Mouse (Mus musculus): ENCODE results near the gene March6.

March6 gene

DNA sequence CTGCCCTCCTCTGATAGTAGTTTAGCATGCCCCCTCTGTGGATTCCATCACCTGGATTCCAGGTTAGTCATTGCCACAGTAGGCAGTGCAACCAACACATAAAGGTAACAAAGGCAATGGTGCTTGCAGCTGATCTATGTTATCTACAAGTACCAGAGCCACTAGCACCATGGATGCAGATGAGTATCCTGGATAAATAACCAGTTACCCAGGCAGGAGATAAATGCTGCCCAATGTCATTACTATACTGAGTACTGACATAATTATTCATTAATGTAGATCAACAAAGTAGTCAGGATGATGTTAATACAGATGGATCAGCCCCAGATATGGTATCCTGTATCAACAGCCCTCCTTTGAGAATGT, 19.5 kb downstream of the March6 start:
- no peak for DNase-seq

DNA sequence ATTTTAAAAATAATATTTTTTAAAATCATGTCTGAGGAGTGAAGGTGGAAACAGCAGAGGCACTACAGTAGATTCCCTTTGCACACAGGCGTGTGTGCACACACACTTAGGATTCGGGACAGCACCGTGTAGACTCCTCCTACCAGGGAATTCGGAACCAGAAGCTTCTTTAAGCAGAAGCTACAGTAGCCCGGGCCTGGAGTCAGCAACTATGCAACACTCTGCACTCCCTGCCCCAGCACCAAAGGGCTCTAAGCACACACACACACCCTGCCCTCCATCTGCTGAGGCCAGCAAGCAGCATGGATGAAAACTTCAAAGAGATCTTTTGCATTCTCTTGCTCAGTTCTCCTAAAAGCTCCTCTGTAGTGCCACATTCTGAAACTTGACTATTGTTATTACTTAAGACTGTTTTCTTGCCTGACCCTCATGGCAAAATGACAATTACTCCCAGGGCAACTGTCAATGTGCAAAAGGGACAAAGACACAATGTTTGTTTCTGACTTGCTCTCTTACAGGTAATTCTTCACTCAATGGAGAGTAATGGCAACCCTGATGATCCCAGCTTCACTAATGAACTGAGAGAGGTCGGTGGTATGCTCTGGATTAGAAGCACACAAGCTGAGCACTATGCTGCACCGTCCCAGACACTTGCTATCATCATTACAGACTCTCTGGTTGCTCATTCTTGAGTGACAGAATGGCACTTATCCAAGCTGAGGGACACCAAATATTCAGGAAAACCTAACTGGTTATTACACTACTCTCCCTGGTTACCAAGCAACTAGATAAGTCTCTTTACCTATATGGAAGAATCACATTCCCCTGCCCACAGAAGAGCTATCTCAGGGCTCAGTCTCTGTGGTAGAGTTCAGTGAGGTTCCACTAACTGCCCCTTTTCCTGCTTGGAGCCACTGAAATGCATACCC, 20.1 kb downstream of the March6 start:
- DNase-seq, result no peak

DNA sequence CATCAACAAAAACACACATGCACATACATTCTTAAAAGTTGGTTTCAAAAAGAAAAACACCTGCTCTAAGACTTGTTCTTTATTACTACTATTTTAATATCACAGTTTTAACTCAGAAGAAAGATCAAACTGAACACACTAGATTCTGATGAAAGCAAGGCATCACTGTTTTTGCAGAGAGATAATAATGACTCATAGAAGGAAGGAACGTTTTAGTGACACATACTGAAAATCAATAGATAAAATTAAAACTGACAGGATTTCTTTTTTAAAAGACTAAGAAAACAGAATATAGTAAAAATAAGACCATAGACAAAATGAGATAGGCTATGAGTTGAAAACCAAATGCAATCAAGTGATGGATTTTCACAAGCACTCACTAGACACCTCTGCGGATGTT, 25.8 kb downstream of the March6 start:
- DNase-seq, result no peak

- no peak for DNase-seq
These were observed 27.4 kb downstream of the March6 start for GRCm38 (mm10) chr15:31503447-31503846.

GRCm38 (mm10) chr15:31502996-31503395, 27.9 kb downstream of the March6 start:
- DNase-seq, result no peak

- DNase-seq, result no peak
These were observed 28.5 kb downstream of the March6 start for GRCm38 (mm10) chr15:31502313-31502712.

GRCm38 (mm10) chr15:31494803-31495202, 36.0 kb downstream of the March6 start:
- DNase-seq, result no peak

GRCm38 (mm10) chr15:31494310-31494709, 36.5 kb downstream of the March6 start:
- no peak for DNase-seq

- DNase-seq, result no peak
These were observed 43.4 kb downstream of the March6 start for GRCm38 (mm10) chr15:31487407-31487806.

DNA sequence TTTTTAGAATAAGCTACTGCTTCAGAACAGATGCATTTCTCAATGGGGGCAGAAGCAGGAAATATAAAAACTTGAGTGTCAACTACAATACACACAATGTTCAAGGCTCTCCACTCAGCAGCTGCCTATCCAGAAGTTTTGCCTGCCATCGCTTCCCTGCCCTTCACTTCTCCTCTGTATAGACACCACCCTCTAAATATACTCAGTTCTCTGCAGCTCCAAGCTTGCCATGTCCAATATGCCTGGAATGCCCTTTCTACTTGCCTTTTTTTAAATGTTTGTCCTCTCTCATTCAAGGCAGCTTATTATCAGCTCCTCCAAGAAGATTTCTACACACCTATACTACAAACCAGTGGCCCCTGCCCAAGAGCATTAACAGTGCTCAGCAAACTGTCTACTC, 54.2 kb downstream of the March6 start:
- DNase-seq, result no peak

DNA sequence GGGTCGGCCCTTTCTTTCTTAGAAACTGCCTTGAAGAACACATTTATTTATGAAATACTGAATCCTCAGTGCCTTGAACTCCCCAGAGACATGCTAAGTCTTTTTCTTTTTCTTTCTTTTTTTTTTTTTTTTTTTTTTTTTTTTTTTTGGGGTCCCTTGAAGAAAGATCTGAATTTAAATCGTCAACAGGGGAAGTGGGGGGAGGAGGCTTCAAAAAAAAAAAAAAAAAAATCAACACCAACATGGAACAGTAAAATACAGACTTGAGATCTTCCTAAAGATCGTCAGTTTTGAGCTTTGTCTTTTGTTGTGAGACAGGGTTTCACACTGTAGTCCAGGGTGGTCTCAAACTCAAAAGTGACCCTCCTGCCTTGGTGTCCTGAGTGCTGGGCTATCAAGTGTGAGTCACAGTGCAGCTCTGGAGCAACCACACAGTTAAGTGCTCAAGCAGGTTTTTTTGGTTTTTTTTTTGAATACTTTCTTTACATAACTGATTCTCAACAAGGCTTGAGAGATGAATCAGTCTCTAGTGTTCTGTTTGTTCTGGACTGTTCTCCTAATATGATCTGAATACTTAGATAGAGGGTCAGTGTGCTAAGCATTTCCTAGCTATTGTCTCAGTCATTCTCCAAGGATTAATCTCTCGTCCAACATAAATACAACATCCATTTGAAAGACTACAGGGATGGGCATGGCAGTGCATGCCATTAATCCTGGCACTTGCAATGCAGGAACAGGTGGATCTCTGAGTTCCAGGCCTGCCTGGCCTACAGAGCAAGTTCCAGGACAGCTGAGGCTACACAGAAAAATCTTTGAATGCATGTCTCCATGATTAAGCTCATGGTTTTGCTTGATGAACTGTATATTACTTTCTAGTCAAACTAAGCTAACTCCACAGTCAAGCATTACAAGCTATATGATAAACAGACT, 57.9 kb downstream of the March6 start:
- DNase-seq, result no peak

GRCm38 (mm10) chr15:31471529-31471928, 59.3 kb downstream of the March6 start:
- DNase-seq, result no peak

- no peak for DNase-seq
These were observed 61.4 kb downstream of the March6 start for GRCm38 (mm10) chr15:31469497-31469896.

DNA sequence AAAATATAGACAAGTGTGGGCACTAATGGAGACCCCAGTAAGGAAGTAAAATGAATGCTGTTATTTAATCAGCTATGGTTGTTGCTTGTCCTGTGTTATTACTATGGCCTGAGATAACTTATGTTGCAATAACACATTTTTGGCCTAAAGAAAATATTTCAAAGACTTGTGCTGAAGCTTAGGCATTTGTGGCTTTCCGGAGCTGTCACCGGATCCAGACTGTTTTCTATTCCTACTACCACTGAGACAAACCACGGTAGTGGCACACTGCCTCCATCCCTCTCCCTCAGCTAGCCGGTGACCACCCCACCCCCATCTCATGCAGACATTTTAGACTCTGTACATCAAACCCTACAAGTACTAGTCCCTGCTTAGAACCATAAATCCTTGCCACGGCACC, 62.0 kb downstream of the March6 start:
- no peak for DNase-seq

- no peak for DNase-seq
These were observed 64.1 kb downstream of the March6 start for GRCm38 (mm10) chr15:31466749-31467148.

GRCm38 (mm10) chr15:31466295-31466694, 64.6 kb downstream of the March6 start:
- no peak for DNase-seq

DNA sequence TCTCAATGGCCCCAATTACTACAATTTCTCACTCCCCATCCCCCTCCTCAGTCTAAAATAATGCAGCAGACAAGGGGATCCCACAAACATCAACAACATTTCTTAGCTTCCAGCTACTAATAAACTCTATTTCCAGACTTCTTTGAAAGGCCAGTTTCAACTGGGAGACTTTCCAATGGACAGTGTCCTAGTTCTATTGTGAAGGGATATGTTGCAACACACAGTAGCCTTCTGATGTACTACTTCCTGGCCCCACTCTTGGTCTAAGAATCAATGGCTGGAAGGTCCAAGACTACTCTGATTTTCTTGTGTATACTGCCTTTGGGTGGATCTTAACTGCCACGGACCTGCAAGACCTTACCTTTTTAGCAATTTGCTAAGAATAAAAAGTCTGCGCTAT, 65.0 kb downstream of the March6 start:
- DNase-seq, result no peak

- no peak for DNase-seq
These were observed 70.3 kb downstream of the March6 start for GRCm38 (mm10) chr15:31460571-31460970.

GRCm38 (mm10) chr15:31458081-31458480, 72.8 kb downstream of the March6 start:
- no peak for DNase-seq

DNA sequence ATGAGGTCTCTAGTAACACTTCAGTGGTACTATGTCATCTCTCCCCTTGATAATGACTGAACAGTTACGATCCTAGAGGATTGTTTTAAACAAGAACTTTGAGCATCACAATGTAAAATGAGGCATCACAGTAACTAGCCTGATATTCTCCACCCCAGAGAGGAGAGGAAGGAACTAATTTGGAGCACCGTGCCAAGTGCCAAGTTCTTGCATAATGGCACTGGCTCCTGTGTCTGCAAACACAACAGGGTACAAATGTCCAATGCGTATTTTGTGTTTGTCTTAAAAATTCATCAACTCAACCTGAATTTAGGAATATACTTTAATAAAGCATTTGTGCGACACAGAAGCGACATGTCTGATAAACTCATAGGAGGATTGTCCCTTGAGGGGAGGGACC, 74.5 kb downstream of the March6 start:
- no peak for DNase-seq

DNA sequence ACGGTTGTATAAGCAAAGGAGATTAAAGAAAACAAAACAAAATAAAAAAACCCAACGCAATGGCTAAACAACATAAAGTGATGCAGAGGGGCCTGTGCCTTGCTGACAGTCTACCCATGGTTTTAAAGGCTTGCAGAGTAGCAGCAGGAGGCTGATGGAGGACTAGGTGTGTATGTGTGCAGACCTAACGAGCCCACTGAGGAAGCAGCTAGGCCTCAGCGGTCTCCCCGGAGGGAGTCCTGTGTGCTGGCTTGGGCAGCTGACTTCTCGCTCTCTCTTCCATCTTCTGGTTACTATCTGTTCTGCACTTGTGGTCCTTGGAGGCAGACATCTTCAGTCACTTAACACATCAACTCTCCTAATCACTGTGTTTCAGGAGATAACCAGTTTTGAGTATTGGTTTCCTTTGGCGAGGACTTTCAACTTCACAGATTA, 76.0 kb downstream of the March6 start:
- no peak for DNase-seq

- no peak for DNase-seq
These were observed 76.6 kb downstream of the March6 start for GRCm38 (mm10) chr15:31454096-31454860.
